Mouse (Mus musculus) common myeloid progenitor, adult 5-6 weeks (primary cell): ENCODE data around the gene Rab6b. TPM values are rescaled to one million over a fixed set of nuclear protein-coding genes. Genes with fewer than 3 reads are reported as not detected.

Source experiments
- ATAC-seq: replicated peaks from 2 replicates; pipeline ENCODE4 v1.8.0; 2016; ENCODE audit warnings: low read depth, mild to moderate bottlenecking, moderate TSS enrichment, inconsistent platforms; ENCODE audit not compliant: poor library complexity, severe bottlenecking
- total RNA-seq: library from RNA; stranded (forward); fragments of 200-1000, 187-1606 nt; gene quantifications from 2 replicates; pipeline ENCODE4 v1.2.3, GENCODE M21; 2017

Gene Rab6b
- total RNA-seq, 1 experiment from 2014 or later = 2.1 TPM

GRCm38 (mm10) chr9:103232232-103233005, 120.8 kb downstream of the Rab6b start:
- no peak for ATAC-seq

DNA sequence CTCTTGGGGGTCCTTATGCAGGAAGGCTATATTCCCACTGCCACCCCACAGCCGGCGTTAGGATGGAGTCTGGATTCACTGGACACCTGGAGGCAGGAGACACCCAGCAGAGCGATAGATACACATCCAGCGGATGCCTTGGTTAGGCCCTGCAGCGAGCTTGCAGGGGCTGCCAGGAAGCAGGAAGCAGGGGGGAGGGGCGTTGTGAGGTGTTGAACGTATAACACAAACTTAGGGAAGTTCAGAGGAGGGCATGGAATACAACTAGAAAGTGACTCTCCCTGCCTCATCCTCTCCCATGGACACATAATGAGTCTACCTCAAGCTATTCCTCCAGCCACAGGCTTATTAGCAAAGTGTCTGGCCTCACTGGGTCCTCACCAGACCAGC, 121.4 kb downstream of the Rab6b start:
- ATAC-seq = no peak

DNA sequence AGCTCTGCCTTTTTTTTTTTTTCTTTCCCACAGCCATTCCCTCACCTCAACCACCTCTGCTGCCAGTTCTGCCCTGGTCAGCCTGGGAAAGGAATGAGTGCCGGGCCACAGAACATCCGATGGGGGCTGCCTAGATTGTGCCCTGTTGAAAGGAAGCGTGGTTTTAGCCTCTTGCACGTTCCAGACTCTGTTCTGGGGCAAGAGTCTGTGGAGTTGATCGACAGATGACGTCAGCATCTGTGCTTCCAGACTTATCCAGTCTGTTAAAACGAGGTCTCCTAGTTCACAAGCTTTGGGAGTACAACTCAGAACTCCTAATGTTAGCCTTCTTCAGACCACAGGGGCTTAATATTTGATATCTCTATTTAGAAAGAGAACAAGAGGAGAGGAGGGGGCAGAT, 122.5 kb downstream of the Rab6b start:
- no peak for ATAC-seq

DNA sequence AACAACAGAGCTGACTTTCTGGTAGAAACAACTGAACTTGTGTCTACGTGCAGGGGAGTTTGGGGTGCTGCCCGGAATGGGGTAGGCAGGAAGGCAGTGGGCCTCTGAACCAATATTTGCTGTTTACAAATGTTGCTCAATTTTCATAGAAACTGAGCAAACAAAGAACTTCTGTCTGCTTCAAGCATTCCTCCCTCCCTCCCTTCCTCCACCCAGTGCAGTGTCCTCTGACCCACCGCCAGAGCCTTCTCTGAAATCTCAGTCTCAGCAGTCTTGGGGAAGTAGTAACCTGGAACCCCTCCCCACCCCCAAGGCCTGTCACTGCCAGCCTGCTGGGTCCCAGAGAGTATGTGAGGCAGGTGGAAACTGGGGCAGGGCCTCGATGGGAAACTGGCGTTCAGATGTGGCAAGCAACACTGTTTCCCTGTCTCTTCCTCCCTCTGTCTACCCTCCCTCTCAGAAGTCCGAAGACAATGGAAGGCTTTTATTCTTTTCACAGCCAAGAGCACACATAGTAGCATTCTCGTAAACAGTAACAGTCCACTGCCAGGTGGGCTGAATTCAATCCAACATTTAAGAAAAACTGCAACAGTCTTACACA, 123.1 kb downstream of the Rab6b start:
- no peak for ATAC-seq

Other genes starting within 250 kb of the Rab6b start
- gene Slco2a1, start 123.1 kb upstream of the Rab6b start, total RNA-seq = not detected in 2 replicates
- 16.2 and 23.6 TPM in 2 replicates for gene Srprb, start 90.3 kb downstream of the Rab6b start, total RNA-seq
- 4.8 TPM in 1 of 2 replicates, not detected in the other for gene Gm20425, start 118.5 kb downstream of the Rab6b start, total RNA-seq
- gene Trf, start 118.7 kb downstream of the Rab6b start, total RNA-seq = 51.4 and 79.9 TPM in 2 replicates
- 3.7 and 4.2 TPM in 2 replicates for gene 1300017J02Rik, start 193.3 kb downstream of the Rab6b start, total RNA-seq
- 193 and 242 TPM in 2 replicates for gene Topbp1, start 193.4 kb downstream of the Rab6b start, total RNA-seq